8 mouse cellular contexts compared by ENCODE assay signal in genomic region chr11:103953032-103953895, GRCm38 (mm10). TPM values are rescaled to one million over a fixed set of nuclear protein-coding genes. Genes with fewer than 3 reads are reported as not detected.
DNase-seq lines count a peak whose midpoint lies in the region; ATAC-seq and TF ChIP-seq lines count a peak whose summit lies in the region.

No protein-coding gene starts in this region.

- no peak for TF ChIP-seq CTCF in gastrocnemius, adult 2 months (IDR thresholded peaks at IDR 0.05)
- TF ChIP-seq CTCF in heart, postnatal 0 days (IDR thresholded peaks at IDR 0.05; ENCODE audit: low read depth): no peak

- H3K4me1 ChIP-seq in heart, postnatal 0 days (ENCODE audit: control insufficient read depth, insufficient read depth): peaks cover 9% of the 10 kb centered on the region; the same call in 1 of the 2 replicates
- peaks cover 17% of the 10 kb centered on the region for H3K4me1 ChIP-seq in liver, embryonic 11.5 days (replicated peaks; ENCODE audit: control insufficient read depth, insufficient read depth, low read length)
- peaks cover 13% of the 10 kb centered on the region for H3K4me1 ChIP-seq in neural tube, embryonic 12.5 days

- no peak for DNase-seq in gastrocnemius, adult 2 months
- DNase-seq in gastrocnemius, postnatal 25 days: no peak
- peak; percentile 20 for DNase-seq in CD4-positive, CD25-positive, alpha-beta regulatory T cell, adult 2 months (ENCODE audit: low read depth, low spot score)
- DNase-seq in cerebellum, postnatal 14 days: peak; percentile 41 to 51
- peak; percentile 11 for DNase-seq in heart, postnatal 0 days (ENCODE audit: low spot score)
- DNase-seq in liver, embryonic 11.5 days (ENCODE audit: low spot score): no peak
- DNase-seq in gastrocnemius, postnatal 10 days: no peak

- WGBS in heart, postnatal 0 days: 2% methylated on average over 32 of the region's 32 CpGs
- WGBS in liver, embryonic 11.5 days: 3% methylated on average over 32 of the region's 32 CpGs
- WGBS in neural tube, embryonic 12.5 days: 2% methylated on average over 32 of the region's 32 CpGs

- peak overlapping the region; percentile 96 for H3K27ac ChIP-seq in gastrocnemius, adult 2 months
- H3K27ac ChIP-seq in heart, postnatal 0 days (ENCODE audit: low read depth): peak overlapping the region; percentile 65
- peak overlapping the region; percentile 45; the same call in 1 of the 2 replicates for H3K27ac ChIP-seq in liver, embryonic 11.5 days (ENCODE audit: low read depth, low read length)
- peak overlapping the region; percentile 17; the same call in 1 of the 2 replicates for H3K27ac ChIP-seq in neural tube, embryonic 12.5 days

- peak overlapping the region; percentile 86 for H3K9ac ChIP-seq in heart, postnatal 0 days (replicated peaks; ENCODE audit: low read depth, low read length)
- peak overlapping the region; percentile 94 for H3K9ac ChIP-seq in liver, embryonic 11.5 days (ENCODE audit: low read depth, low read length)
- H3K9ac ChIP-seq in neural tube, embryonic 12.5 days: peak overlapping the region; percentile 87

- no peaks in the 10 kb centered on the region for H3K9me3 ChIP-seq in heart, postnatal 0 days (replicated peaks; ENCODE audit: control insufficient read depth, low read length)
- H3K9me3 ChIP-seq in liver, embryonic 11.5 days (ENCODE audit: control insufficient read depth, low read length): no peaks in the 10 kb centered on the region
- H3K9me3 ChIP-seq in neural tube, embryonic 12.5 days: no peaks in the 10 kb centered on the region

- no peaks in the 10 kb centered on the region for H3K27me3 ChIP-seq in heart, postnatal 0 days (ENCODE audit: control insufficient read depth, insufficient read depth, low read length)
- H3K27me3 ChIP-seq in liver, embryonic 11.5 days (replicated peaks; ENCODE audit: control insufficient read depth, insufficient read depth, low read length): no peaks in the 10 kb centered on the region
- H3K27me3 ChIP-seq in neural tube, embryonic 12.5 days (replicated peaks): no peaks in the 10 kb centered on the region

- H3K4me2 ChIP-seq in heart, postnatal 0 days (ENCODE audit: low read depth, low read length): peak overlapping the region; percentile 85
- H3K4me2 ChIP-seq in liver, embryonic 11.5 days: peak overlapping the region; percentile 84
- peak overlapping the region; percentile 76 for H3K4me2 ChIP-seq in neural tube, embryonic 12.5 days (replicated peaks)

- intact Hi-C loops in gastrocnemius, adult 2 months (cut with DNase I): no loop called here

- H3K36me3 ChIP-seq in heart, postnatal 0 days (replicated peaks; ENCODE audit: control insufficient read depth, insufficient read depth, low read length): no peaks in the 10 kb centered on the region
- no peaks in the 10 kb centered on the region for H3K36me3 ChIP-seq in liver, embryonic 11.5 days (ENCODE audit: control insufficient read depth, insufficient read depth, low read length)
- H3K36me3 ChIP-seq in neural tube, embryonic 12.5 days: no peaks in the 10 kb centered on the region

- ATAC-seq in heart, postnatal 0 days (ENCODE audit: insufficient read depth, low read depth): peak; percentile 65
- peak; percentile 85 for ATAC-seq in liver, embryonic 11.5 days (replicated peaks; ENCODE audit: low FRiP score)
- ATAC-seq in neural tube, embryonic 12.5 days (ENCODE audit: low FRiP score, low read depth): peak; percentile 85

- H3K4me3 ChIP-seq in gastrocnemius, adult 2 months: peak overlapping the region; percentile 93
- peak overlapping the region; percentile 87 for H3K4me3 ChIP-seq in heart, postnatal 0 days (ENCODE audit: low read depth, low read length)
- peak overlapping the region; percentile 86 for H3K4me3 ChIP-seq in liver, embryonic 11.5 days (ENCODE audit: low read depth, low read length)
- peak overlapping the region; percentile 82 for H3K4me3 ChIP-seq in neural tube, embryonic 12.5 days

- no peak for TF ChIP-seq EP300 in heart, postnatal 0 days (IDR thresholded peaks at IDR 0.05; ENCODE audit: low read depth)

RNA-seq across cellular contexts. Expression of gene Nsf, which starts 0.6 kb away (rescaled TPM):
- 10 to 100 TPM; 20.0 to 24.6 TPM for total RNA-seq in gastrocnemius, adult 2 months (2021)
- 10 to 100 TPM; 15.9 to 23.5 TPM for total RNA-seq in gastrocnemius, postnatal 25 days (2021)
- 18.5 and 25.2 TPM in 2 replicates for total RNA-seq in heart, postnatal 0 days (2014; rRNA removed; ENCODE audit: low replicate concordance)
- 24.9 and 25.1 TPM in 2 replicates for polyA plus RNA-seq in heart, postnatal 0 days (2015; fragmentation: Nextera tagmentation; extraction: Ambion mirVana)
- polyA plus RNA-seq in liver, embryonic 11.5 days (2014; fragmentation: Nextera tagmentation; extraction: Ambion mirVana): 50.3 and 54.3 TPM in 2 replicates
- polyA plus RNA-seq in neural tube, embryonic 12.5 days (2016; fragmentation: Nextera tagmentation; extraction: Ambion mirVana): 85.3 and 89.7 TPM in 2 replicates
- 10 to 100 TPM; 19.7 to 22.2 TPM for total RNA-seq in gastrocnemius, postnatal 10 days (2021)

RNA-seq across cellular contexts. Expression of gene Arf2, which starts 13.3 kb away (rescaled TPM):
- total RNA-seq in gastrocnemius, adult 2 months (2021): 10 to 100 TPM; 14.3 to 23.3 TPM
- 10 to 100 TPM; 16.7 to 17.3 TPM for total RNA-seq in gastrocnemius, postnatal 25 days (2021)
- 47.7 and 53.5 TPM in 2 replicates for total RNA-seq in heart, postnatal 0 days (2014; rRNA removed; ENCODE audit: low replicate concordance)
- polyA plus RNA-seq in heart, postnatal 0 days (2015; fragmentation: Nextera tagmentation; extraction: Ambion mirVana): 55.1 and 63.5 TPM in 2 replicates
- 28.2 and 32.7 TPM in 2 replicates for polyA plus RNA-seq in liver, embryonic 11.5 days (2014; fragmentation: Nextera tagmentation; extraction: Ambion mirVana)
- 138 TPM in 2 replicates for polyA plus RNA-seq in neural tube, embryonic 12.5 days (2016; fragmentation: Nextera tagmentation; extraction: Ambion mirVana)
- total RNA-seq in gastrocnemius, postnatal 10 days (2021): 10 to 100 TPM; 25.5 to 26.0 TPM

Comparison
In these comparisons a context has a peak if more than half of its experiments do, and no peak if none do; other contexts are left out.
1. DNase-seq: peak in CD4-positive, CD25-positive, alpha-beta regulatory T cell, adult 2 months (single experiment), cerebellum, postnatal 14 days (2 of 2) and heart, postnatal 0 days (single experiment); none in gastrocnemius, adult 2 months (single experiment), gastrocnemius, postnatal 25 days (single experiment), liver, embryonic 11.5 days (single experiment) and gastrocnemius, postnatal 10 days (single experiment).
2. H3K27ac ChIP-seq: peak in every context shown above with its lines; median percentile 96 in gastrocnemius, adult 2 months; 65 in heart, postnatal 0 days; 45 in liver, embryonic 11.5 days; 17 in neural tube, embryonic 12.5 days.
3. Peak in every context shown above with its lines, with median percentiles within 50 percentile points of each other: H3K4me3 ChIP-seq, ATAC-seq, H3K4me2 ChIP-seq and H3K9ac ChIP-seq.